Mouse (Mus musculus): ENCODE results near the gene Tmem9.

Gene Tmem9

GRCm38 (mm10) chr1:136031697-136032096 is 23.7 kb downstream of the Tmem9 start:
- in situ Hi-C loops (cut with MseI, MboI), result no loop called here

GRCm38 (mm10) chr1:136032961-136033360 is 25.0 kb downstream of the Tmem9 start:
- in situ Hi-C loops (cut with MseI, MboI), result no loop called here

- in situ Hi-C loops (cut with MseI, MboI), result no loop called here
These were observed 31.0 kb downstream of the Tmem9 start for GRCm38 (mm10) chr1:136038746-136039538.

GRCm38 (mm10) chr1:136040452-136040851 is 32.5 kb downstream of the Tmem9 start:
- in situ Hi-C loops (cut with MseI, MboI), result no loop called here

- in situ Hi-C loops (cut with MseI, MboI), result no loop called here
These were observed 32.9 kb downstream of the Tmem9 start for GRCm38 (mm10) chr1:136040874-136041273.

- in situ Hi-C loops (cut with MseI, MboI), result no loop called here
These were observed 37.8 kb downstream of the Tmem9 start for GRCm38 (mm10) chr1:136045774-136046173.

GRCm38 (mm10) chr1:136047432-136047831 is 39.5 kb downstream of the Tmem9 start:
- in situ Hi-C loops (cut with MseI, MboI), result no loop called here

GRCm38 (mm10) chr1:136047894-136048293 is 39.9 kb downstream of the Tmem9 start:
- in situ Hi-C loops (cut with MseI, MboI), result no loop called here

GRCm38 (mm10) chr1:136050312-136051012 is 42.5 kb downstream of the Tmem9 start, which contains the start of gene Ascl5:
Ascl5 (plus strand) TSS chr1:136050804.
- in situ Hi-C loops (cut with MseI, MboI), result no loop called here

GRCm38 (mm10) chr1:136051013-136051315 is 43.0 kb downstream of the Tmem9 start:
- in situ Hi-C loops (cut with MseI, MboI), result no loop called here

- in situ Hi-C loops (cut with MseI, MboI), result no loop called here
These were observed 43.5 kb downstream of the Tmem9 start for GRCm38 (mm10) chr1:136051465-136051864.

- in situ Hi-C loops (cut with MseI, MboI), result no loop called here
These were observed 44.6 kb downstream of the Tmem9 start, which contains the start of gene Cacna1s for GRCm38 (mm10) chr1:136052547-136052946. Cacna1s (plus strand) TSS chr1:136052750.

GRCm38 (mm10) chr1:136055771-136056170 is 47.8 kb downstream of the Tmem9 start:
- in situ Hi-C loops (cut with MseI, MboI), result no loop called here

GRCm38 (mm10) chr1:136058594-136058993 is 50.6 kb downstream of the Tmem9 start:
- in situ Hi-C loops (cut with MseI, MboI), result no loop called here

- in situ Hi-C loops (cut with MseI, MboI), result no loop called here
These were observed 53.3 kb downstream of the Tmem9 start for GRCm38 (mm10) chr1:136061041-136061789.

- in situ Hi-C loops (cut with MseI, MboI), result no loop called here
These were observed 53.8 kb downstream of the Tmem9 start for GRCm38 (mm10) chr1:136061790-136062141.

GRCm38 (mm10) chr1:136063991-136064390 is 56.0 kb downstream of the Tmem9 start:
- in situ Hi-C loops (cut with MseI, MboI), result no loop called here

GRCm38 (mm10) chr1:136066621-136067020 is 58.7 kb downstream of the Tmem9 start:
- in situ Hi-C loops (cut with MseI, MboI), result no loop called here

GRCm38 (mm10) chr1:136067579-136067978 is 59.6 kb downstream of the Tmem9 start:
- in situ Hi-C loops (cut with MseI, MboI), result no loop called here

GRCm38 (mm10) chr1:136076086-136076485 is 68.1 kb downstream of the Tmem9 start:
- in situ Hi-C loops (cut with MseI, MboI), result no loop called here

- in situ Hi-C loops (cut with MseI, MboI), result no loop called here
These were observed 69.7 kb downstream of the Tmem9 start for GRCm38 (mm10) chr1:136077656-136078055.

- in situ Hi-C loops (cut with MseI, MboI), result no loop called here
These were observed 73.2 kb downstream of the Tmem9 start for GRCm38 (mm10) chr1:136081161-136081560.

Data from mouse trophoblast stem cell (cell line).